Mouse (Mus musculus) hindbrain, embryonic 11.5 days (tissue): Measurements from ENCODE around the gene Mmp2. TPM values are rescaled to one million over a fixed set of nuclear protein-coding genes. Genes with fewer than 3 reads are reported as not detected.
A peak's percentile ranks its signal among the peaks of the same experiment; 100 is the strongest.

Experiments used
- ATAC-seq: fragments of 200-750 bp; cut with Nextera tagmentation; 2 replicates; pipeline ENCODE4 v1.8.0; 2017; ENCODE audit warnings: mild to moderate bottlenecking, moderate TSS enrichment, moderate library complexity; ENCODE audit not compliant: low FRiP score
- DNase-seq: peaks from one replicate; pipeline ENCODE4 v3.0.0-alpha.2; 2015; ENCODE audit warnings: low spot score
- H3K27ac ChIP-seq: fragments of 300-500 bp; sonication (generic); 2 replicates; pipeline ENCODE4 v1.5.1; 2014; ENCODE audit warnings: mild to moderate bottlenecking, low read depth, low read length
- H3K27me3 ChIP-seq: fragments of 300-500 bp; sonication (generic); 2 replicates; pipeline ENCODE4 v1.6.1; 2014; ENCODE audit warnings: mild to moderate bottlenecking, low read length, moderate library complexity, mixed read lengths; ENCODE audit not compliant: control insufficient read depth, insufficient read depth
- H3K36me3 ChIP-seq: fragments of 300-500 bp; sonication (generic); 2 replicates; pipeline ENCODE4 v1.6.1; 2014; ENCODE audit warnings: mild to moderate bottlenecking, low read length, moderate library complexity, mixed read lengths; ENCODE audit not compliant: control insufficient read depth, insufficient read depth
- H3K4me1 ChIP-seq: fragments of 300-500 bp; sonication (generic); replicated peaks from 2 replicates; pipeline ENCODE4 v1.6.1; 2014; ENCODE audit warnings: low read length, mixed read lengths; ENCODE audit not compliant: control insufficient read depth, insufficient read depth
- H3K4me2 ChIP-seq: fragments of 300-500 bp; sonication (generic); replicated peaks from 2 replicates; pipeline ENCODE4 v1.6.1; 2014; ENCODE audit warnings: mild to moderate bottlenecking, low read depth, low read length
- H3K4me3 ChIP-seq: fragments of 300-500 bp; sonication (generic); 2 replicates; pipeline ENCODE4 v1.5.1; 2014; ENCODE audit warnings: low read depth, low read length
- H3K9ac ChIP-seq: fragments of 300-500 bp; sonication (generic); 2 replicates; pipeline ENCODE4 v1.6.1; 2014; ENCODE audit warnings: low read depth, low read length
- H3K9me3 ChIP-seq: fragments of 300-500 bp; sonication (generic); 2 replicates; pipeline ENCODE4 v1.6.1; 2016; ENCODE audit warnings: low read length; ENCODE audit not compliant: control insufficient read depth
- WGBS: fragments of 180-500 bp; shearing (Covaris S2); extraction: QIAGEN DNeasy Blood & Tissue Kit; methylation state at CpG from one replicate; pipeline ENCODE4 v1.1.7; 2014; 5-methylcytosine and 5-hydroxymethylcytosine counted together
- polyA plus RNA-seq: library from polyadenylated mRNA; unstranded; fragments of >200 nt; fragmentation: Nextera tagmentation; extraction: Ambion mirVana; gene quantifications from 2 replicates; pipeline ENCODE4 v1.2.1, GENCODE M21; 2014

The Mmp2 gene
- polyA plus RNA-seq, 1 experiment from 2014 or later, result 80.9 TPM

DNA sequence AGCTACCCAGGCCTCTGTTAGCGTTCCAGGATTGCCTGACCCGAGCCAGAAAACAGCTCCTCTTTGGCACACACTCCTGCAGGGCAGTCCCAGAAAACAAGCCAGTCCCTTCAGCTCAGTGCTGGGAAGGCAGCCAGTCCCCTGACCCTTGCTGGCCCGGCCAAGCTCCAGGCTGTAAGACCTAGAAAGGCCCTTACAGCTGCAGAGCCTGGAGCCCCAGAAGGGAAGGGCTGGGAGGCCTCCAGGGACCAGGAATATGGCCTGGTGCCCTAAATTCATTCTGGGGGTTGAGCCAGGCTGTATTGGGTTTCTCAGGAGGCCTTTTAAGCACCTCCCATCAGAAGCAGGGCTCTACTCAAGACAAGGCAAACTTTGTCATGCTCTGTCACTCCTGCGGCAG lies 23.1 kb downstream of the Mmp2 start:
- Histone ChIP-seq H3K9ac (no peak overlapping the region), H3K4me1 (0 out of 2 replicates have a peak, but pooled peaks cover 2% of the 10 kb centered on the region), H3K27ac (no peak overlapping the region), H3K9me3 (no peaks in the 10 kb centered on the region), H3K27me3 (no peaks in the 10 kb centered on the region), H3K4me3 (no peak overlapping the region), H3K4me2 (no peak overlapping the region), H3K36me3 (no peaks in the 10 kb centered on the region)
- DNase-seq (no peak), ATAC-seq (no peak)
- WGBS, result 77% methylated on average over 4 of the region's 4 CpGs

DNA sequence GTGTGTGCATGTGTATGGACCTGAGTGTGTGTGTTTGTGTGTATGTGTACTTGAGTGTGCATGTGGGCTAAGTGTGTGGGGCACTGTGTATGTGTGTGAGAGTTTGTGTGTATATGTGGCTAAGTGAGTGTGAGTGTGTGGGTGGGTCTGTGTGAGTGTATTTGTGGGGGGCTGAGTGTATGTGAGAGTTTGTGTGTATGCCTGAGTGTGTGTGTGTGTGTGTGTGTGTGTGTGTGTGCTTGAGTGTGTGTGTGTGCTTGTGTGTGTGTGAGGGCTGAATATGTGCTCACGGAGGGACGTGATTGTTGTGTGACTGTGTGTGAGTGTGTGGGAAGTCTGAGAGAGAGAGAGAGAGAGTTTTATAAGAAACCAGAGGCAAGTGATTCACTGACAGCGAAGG lies 24.3 kb downstream of the Mmp2 start:
- H3K4me3 ChIP-seq, result no peak overlapping the region
- H3K4me2 ChIP-seq, result no peak overlapping the region
- no peak overlapping the region for H3K9ac ChIP-seq
- WGBS, result 57% methylated on average over 3 of the region's 3 CpGs
- ATAC-seq, result no peak
- no peak for DNase-seq
- no peaks in the 10 kb centered on the region for H3K36me3 ChIP-seq
- 0 out of 2 replicates have a peak, but pooled peaks cover 2% of the 10 kb centered on the region for H3K4me1 ChIP-seq
- H3K9me3 ChIP-seq, result no peaks in the 10 kb centered on the region
- H3K27me3 ChIP-seq, result 0 out of 2 replicates have a peak, but pooled peaks cover 4% of the 10 kb centered on the region
- H3K27ac ChIP-seq, result no peak overlapping the region

DNA sequence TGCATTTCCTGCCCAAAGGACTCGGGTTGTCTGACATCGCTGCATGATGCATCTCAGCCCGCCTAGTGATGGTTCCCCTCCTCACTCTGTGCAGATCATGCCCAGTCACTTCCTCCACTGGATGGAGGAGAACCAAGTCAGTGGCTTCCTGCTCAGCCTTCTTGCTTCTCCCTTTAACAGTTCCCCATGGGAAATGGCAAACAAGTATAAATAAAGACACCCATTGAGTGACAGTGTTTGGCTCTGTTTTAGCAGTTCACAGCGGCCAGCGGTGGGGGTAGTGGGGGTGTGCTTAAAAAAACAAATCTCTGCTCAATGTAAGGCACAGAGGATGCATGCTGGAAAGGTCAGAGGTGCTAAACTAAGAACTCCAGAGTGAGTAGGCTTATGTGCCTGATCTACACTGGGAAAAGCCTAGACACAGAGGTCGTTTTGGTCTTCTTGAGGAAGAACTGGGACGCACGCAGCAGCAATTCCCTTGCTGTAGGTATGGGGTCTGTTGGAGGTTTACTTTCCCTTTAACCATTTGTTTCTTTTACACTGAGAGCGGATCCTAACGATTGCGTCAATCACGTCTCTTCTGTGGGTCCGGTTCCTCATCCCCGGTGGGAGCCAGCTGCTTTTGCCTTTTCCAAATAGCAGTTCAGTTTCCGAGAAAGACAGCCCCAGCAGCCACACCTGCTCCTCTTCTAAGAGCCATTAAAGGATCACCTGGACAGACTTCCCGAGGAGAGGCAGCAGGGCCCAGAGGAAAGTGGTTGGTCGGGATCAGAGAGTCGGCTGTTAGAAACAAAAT lies 26.3 kb downstream of the Mmp2 start:
- Histone ChIP-seq H3K27ac (no peak overlapping the region), H3K4me3 (no peak overlapping the region), H3K9ac (no peak overlapping the region), H3K27me3 (0 out of 2 replicates have a peak, but pooled peaks cover 4% of the 10 kb centered on the region), H3K4me2 (no peak overlapping the region), H3K9me3 (no peaks in the 10 kb centered on the region), H3K36me3 (no peaks in the 10 kb centered on the region), H3K4me1 (no peaks in the 10 kb centered on the region)
- WGBS, result 59% methylated on average over 18 of the region's 18 CpGs
- DNase-seq, result no peak
- no peak for ATAC-seq

DNA sequence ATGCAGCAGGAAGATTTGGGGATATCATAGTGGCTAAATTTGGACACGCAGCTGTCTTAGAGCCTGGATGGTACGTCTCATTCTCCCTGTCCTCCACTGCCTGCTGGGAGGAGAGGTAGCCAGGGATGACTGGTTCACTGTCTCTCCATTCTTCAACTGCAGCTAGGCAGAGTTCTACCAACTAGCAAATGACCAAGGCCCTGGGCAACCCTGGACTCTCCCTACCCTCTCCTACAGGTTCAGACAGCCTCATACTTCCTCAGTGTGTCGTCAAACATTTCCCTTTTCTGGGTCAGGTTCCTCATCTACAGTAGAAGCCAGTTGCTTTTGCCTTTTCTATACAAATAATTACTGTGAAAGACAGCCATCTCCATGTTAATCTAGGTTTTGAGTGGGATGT lies 27.6 kb downstream of the Mmp2 start:
- Histone ChIP-seq H3K27me3 (0 out of 2 replicates have a peak, but pooled peaks cover 4% of the 10 kb centered on the region), H3K4me3 (0 out of 2 replicates have a peak overlapping the region, but pooled peaks have one; percentile 65), H3K9ac (no peak overlapping the region; the same call in 1 of the 2 replicates), H3K9me3 (no peaks in the 10 kb centered on the region), H3K27ac (no peak overlapping the region), H3K36me3 (no peaks in the 10 kb centered on the region), H3K4me1 (no peaks in the 10 kb centered on the region), H3K4me2 (no peak overlapping the region)
- WGBS, result 88% methylated on average over 3 of the region's 3 CpGs
- ATAC-seq, result no peak
- DNase-seq, result no peak

DNA sequence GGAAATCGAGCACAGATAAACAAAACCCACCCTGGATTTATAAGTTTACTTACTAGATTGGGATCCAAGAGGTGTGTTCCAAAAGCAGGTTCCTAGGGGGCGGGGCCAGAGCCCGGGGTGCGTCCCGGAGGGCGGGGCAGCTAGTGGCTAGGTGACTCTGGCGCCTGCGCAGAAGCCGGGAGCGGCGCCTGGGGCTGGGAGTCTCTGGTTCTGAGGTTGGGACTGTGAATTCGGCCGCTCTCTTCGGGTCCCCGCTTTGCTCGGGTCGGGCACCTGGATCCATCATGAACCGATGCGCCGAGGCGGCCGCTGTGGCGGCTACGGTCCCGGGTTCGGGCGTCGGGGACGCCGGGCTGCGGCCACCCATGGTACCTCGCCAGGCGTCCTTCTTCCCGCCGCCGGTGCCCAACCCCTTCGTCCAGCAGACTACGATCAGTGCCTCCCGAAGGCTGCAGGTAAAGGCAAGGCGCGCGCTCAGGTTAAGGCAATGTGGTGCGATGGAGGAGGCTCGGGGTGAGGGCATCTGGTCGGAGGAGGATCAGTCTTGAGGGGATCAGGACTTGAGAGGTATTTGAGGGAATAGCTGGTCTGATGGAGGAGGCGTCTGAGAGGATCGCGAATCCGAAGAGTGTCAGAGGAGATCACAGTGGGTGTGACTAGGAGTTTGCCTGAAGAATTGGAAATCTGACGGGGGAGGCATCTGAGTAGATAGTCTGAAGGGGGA lies 28.2 kb downstream of the Mmp2 start, which contains the start of gene Lpcat2:
Gene Lpcat2 (plus strand): TSS at position 169 of the 724 bp plus-strand sequence.
- H3K4me1 ChIP-seq, result no peaks in the 10 kb centered on the region
- H3K9ac ChIP-seq, result peak within 1 kb of the TSS; percentile 79
- no peak within 1 kb of the TSS for H3K27ac ChIP-seq
- peak within 1 kb of the TSS; percentile 65 for H3K4me3 ChIP-seq
- DNase-seq, result peak; percentile 81
- no peaks in the 10 kb centered on the region for H3K36me3 ChIP-seq
- H3K4me2 ChIP-seq, result peak within 1 kb of the TSS; percentile 55
- no peaks in the 10 kb centered on the region for H3K9me3 ChIP-seq
- 2% methylated on average over 50 of the region's 50 CpGs for WGBS
- H3K27me3 ChIP-seq, result 0 out of 2 replicates have a peak, but pooled peaks cover 4% of the 10 kb centered on the region
- peak; percentile 72; the same call in 1 of the 2 replicates for ATAC-seq

DNA sequence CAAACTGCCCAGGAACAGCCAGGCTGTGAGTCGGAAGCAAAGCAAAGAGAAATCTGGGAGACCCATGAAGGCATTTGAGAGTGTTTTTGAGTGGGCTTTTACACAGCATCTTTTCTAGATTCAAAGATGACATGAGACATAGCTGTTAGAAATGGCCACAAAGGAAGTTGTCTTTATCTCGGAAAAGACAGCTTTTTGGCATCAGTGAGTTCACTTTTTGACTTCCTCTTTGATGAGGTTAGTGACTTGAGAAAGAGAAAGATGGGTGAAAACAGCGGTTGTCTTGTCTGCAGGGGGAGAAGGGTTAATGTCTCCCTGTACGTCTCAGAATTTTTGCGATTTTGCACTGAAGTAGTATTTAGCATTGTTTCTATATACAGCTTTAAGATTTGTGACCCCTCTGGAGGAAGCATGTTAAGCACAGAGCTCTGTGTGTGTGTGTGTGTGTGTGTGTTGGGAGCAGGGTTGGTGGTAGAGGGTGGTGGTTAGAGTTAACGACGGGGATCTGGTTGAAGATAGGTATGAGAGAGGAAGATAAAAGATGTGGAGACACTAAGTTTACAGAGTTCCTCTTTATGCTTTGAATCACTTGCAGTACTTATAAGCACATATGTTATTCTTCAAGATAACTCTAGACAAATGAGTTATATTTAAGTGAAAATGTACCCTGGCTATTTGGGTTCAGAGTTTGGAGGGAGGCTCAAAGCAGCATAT lies 29.3 kb downstream of the Mmp2 start:
- DNase-seq, result no peak
- Histone ChIP-seq H3K4me3 (no peak overlapping the region), H3K9ac (no peak overlapping the region), H3K36me3 (no peaks in the 10 kb centered on the region), H3K4me1 (no peaks in the 10 kb centered on the region), H3K9me3 (no peaks in the 10 kb centered on the region), H3K27me3 (0 out of 2 replicates have a peak, but pooled peaks cover 4% of the 10 kb centered on the region), H3K27ac (no peak overlapping the region), H3K4me2 (no peak overlapping the region)
- 89% methylated on average over 7 of the region's 7 CpGs for WGBS
- ATAC-seq, result no peak

DNA sequence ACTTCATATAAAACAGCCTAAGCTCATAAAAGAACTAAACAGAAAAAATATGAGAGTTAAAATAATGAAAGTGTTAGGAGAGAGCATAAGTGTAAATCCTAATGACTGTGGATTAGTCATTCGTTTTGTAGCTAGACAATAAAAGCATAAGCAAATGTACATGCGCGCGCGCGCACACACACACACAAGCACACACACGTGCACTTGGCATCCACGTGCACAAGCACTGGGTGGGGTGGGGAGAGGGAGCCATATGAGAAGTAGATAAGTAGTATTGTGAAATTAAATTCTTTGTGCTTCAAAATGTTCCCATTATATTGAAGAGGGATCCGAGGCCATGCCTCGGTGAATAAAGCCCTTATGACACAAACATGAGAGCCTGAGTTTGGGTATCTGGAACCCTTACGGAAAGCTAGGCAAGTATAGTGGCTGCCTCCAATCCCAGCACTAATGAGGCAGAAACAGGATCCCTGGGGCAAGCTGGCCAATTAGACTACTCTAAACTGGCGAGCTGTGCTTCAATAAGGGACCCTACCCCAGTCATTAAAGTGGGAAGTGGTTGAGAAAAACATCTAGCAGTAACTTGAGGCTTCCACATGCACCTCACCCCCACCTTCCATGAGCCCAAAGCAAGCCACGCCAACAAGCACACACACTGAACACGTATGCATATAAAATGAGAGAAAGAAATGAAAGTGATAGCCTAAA lies 31.5 kb downstream of the Mmp2 start:
- no peak for ATAC-seq
- no peak overlapping the region for H3K4me2 ChIP-seq
- H3K36me3 ChIP-seq, result no peaks in the 10 kb centered on the region
- 86% methylated on average over 14 of the region's 14 CpGs for WGBS
- no peaks in the 10 kb centered on the region for H3K4me1 ChIP-seq
- no peaks in the 10 kb centered on the region for H3K9me3 ChIP-seq
- no peak for DNase-seq
- no peak overlapping the region for H3K4me3 ChIP-seq
- no peak overlapping the region for H3K27ac ChIP-seq
- 0 out of 2 replicates have a peak, but pooled peaks cover 4% of the 10 kb centered on the region for H3K27me3 ChIP-seq
- H3K9ac ChIP-seq, result no peak overlapping the region

DNA sequence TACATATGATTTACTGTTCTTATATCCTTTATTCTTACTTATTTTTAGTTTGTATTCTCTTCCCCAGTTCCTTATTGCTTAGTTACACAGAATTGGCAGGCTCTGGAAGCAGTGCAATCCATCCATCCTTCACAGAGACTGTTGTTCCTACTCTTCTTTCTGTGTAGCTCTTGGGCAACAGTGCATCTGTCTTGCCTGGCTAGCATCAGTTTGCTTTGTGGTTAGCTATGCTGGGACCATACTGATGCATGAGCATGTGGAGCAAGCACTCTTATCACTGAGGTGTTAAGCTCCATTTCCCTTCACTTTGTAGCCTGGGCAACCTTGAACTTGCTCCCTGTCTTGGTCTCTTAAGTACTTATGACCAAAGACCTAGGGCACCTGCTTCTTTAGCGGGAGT lies 34.9 kb downstream of the Mmp2 start:
- WGBS, result 100% methylated on average over 1 of the region's 1 CpGs

More for the DNA sequence above, 34.9 kb downstream of the Mmp2 start:
- H3K4me2 ChIP-seq, result no peak overlapping the region
- H3K36me3 ChIP-seq, result no peaks in the 10 kb centered on the region
- no peak overlapping the region for H3K4me3 ChIP-seq
- DNase-seq (no peak), ATAC-seq (no peak)
- no peaks in the 10 kb centered on the region for H3K27me3 ChIP-seq
- H3K9me3 ChIP-seq, result no peaks in the 10 kb centered on the region
- no peak overlapping the region for H3K9ac ChIP-seq
- H3K27ac ChIP-seq, result no peak overlapping the region
- no peaks in the 10 kb centered on the region for H3K4me1 ChIP-seq
